Mouse (Mus musculus) gastrocnemius, postnatal 36 days (tissue): ENCODE data around the gene Ifnab. TPM values are rescaled to one million over a fixed set of nuclear protein-coding genes. Genes with fewer than 3 reads are reported as not detected.

Experiments
- DNase-seq, 2 experiments: peaks; one replicate each; pipeline ENCODE4 v3.0.0; 2022
- intact Hi-C: fragments of 180-260 bp; cut with DNase I; formaldehyde crosslinking; loops from one replicate; pipeline ENCODE4 v1.15.1; 2025
- long read RNA-seq, 2 experiments: library from polyadenylated mRNA; stranded (forward); transcript quantifications; one replicate each; pipeline ENCODE4 v2.0.0; 2021
- total RNA-seq, 2 experiments: library from RNA; stranded (reverse); gene quantifications; 2 replicates each; pipeline ENCODE4 v1.2.3; 2021

Gene Ifnab
- total RNA-seq: not detected
- long read RNA-seq, experiment 1: 0 reads
- long read RNA-seq, experiment 2: 0 reads

DNA sequence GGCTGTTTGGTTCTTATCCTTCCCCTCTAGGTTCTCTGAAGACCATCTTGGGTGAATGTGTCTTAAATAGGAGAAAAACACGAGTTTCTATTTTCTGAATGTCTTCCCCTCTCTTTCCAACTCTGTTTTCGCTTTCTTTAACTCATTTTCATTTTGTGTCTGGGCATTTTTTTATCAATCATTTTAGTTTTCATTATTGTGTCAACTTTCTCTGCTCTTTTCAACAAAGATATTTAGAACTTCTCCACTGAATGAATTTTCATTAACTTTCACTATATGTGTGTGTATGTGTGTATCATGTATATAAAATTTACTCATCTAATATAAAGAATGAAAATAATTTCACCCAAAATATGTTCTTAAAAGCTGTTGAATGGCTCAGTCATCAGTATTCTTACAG, at the start of gene Ifnab:
Gene Ifnab, minus strand, starts transcription at position 101 of the 400 bp plus-strand sequence.
- DNase-seq: no peak
- intact Hi-C loops: no loop called here

DNA sequence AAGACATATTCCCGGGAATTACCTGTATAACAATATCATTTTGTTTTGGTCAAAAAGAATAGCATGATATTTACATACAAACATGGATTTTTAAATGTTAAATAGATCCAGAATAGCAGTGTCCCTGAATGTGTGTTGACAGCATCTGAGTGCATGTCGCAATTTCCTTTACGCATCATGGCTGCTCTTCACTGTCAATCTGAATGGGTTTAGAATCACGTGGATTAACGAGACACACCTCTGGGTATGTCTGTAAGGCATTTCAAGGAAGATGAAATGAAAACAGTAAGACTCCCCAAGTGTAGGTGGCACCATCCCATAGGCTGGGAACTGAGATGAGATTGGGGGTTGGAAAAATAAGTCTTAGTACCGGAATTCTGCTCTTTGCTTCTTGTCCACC, 47.9 kb upstream of the Ifnab start:
- DNase-seq: no peak
- intact Hi-C loops: no loop called here

DNA sequence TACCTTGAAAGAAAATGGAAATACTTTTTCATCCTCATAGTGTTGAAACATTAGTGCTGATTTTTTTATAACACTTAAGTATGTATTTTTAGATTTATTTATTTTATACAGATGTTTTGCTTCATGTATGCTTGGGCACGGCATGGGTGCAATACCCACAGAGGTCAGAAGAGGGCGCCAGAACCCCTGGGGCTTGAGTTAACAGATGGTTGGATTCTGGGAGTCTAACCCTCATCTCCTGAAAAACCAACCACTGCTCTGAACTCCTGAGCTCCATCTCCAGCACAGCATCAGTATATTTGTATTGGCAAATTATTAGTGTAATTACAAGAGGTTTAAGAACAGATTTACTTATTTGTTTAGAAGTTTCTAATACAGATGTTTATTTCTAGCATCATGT, 47.3 kb upstream of the Ifnab start:
- peak; percentile 66 to 67 for DNase-seq
- intact Hi-C loops: no loop called here

DNA sequence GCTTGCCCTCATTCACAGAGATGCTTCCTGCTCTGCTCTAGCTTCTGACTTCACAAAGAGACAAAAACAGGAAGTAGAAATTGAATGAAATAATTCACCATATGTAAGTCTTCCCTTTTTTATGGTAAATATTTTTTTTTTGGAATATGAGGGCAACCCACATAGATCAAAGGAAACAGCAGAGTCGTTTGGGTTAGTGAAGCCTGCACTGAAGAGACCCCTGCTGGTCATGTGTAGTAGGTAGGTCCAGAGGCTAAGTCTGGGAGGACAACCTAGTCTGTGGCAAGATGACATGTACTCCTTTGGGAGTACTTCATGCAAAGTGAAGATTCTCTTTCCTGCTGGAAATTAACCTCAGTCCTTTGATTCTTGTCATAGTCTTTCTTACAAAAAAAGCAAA, 36.2 kb upstream of the Ifnab start:
- intact Hi-C loops: loop anchor here (1.0 kb wide), 1 partner anchor 30 kb away; no protein-coding TSS in a partner anchor
- DNase-seq: no peak

DNA sequence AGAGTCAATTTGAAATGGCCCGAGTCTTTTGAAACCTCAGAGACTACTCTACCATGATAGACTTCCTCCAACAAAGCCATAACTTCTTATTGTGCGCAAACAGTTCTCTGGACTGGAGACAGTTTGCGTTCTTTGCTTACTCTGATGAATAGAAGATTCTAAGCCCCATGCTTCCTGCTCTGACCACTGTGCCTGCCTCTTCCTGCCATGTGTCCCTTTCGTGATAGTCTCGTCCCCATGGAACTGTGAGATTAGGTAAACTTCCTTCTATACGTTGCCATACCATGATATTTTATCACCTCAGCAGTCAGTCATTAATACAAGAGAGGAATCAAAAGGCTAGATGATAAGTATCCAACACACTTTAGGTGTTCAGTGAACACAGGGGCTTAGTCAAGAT, 35.6 kb upstream of the Ifnab start:
- intact Hi-C loops: loop anchor here (1.0 kb wide), 1 partner anchor 29 kb away; no protein-coding TSS in a partner anchor
- DNase-seq: no peak

DNA sequence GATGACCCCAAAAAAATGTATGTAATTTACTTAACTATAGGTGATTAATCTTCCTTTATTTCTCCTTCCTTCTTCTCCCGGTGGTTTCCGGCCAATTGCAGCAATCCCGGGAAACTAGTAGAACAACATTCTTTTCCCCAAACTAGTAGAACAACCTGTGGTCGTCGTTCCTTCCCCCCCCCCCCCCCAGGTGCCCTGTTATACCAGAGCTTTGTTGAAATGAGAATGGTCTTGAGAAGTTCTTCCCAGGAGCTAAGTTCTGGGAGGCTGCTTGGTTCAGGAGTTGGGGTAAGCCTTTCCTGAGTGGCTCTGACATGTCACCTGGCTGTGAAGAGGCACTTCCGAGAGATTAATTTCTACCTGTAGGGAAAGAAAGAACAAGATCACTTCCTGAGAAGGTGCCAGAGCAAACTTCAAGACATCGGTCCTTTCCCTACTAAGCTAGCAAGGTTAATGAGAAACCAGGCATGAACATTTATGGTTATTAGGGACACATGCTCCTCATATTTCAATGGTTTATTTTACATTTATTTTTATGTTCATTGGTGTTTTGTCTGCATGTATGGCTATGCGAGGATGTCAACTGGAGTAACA, 32.4 kb upstream of the Ifnab start:
- no peak for DNase-seq
- intact Hi-C loops: no loop called here

DNA sequence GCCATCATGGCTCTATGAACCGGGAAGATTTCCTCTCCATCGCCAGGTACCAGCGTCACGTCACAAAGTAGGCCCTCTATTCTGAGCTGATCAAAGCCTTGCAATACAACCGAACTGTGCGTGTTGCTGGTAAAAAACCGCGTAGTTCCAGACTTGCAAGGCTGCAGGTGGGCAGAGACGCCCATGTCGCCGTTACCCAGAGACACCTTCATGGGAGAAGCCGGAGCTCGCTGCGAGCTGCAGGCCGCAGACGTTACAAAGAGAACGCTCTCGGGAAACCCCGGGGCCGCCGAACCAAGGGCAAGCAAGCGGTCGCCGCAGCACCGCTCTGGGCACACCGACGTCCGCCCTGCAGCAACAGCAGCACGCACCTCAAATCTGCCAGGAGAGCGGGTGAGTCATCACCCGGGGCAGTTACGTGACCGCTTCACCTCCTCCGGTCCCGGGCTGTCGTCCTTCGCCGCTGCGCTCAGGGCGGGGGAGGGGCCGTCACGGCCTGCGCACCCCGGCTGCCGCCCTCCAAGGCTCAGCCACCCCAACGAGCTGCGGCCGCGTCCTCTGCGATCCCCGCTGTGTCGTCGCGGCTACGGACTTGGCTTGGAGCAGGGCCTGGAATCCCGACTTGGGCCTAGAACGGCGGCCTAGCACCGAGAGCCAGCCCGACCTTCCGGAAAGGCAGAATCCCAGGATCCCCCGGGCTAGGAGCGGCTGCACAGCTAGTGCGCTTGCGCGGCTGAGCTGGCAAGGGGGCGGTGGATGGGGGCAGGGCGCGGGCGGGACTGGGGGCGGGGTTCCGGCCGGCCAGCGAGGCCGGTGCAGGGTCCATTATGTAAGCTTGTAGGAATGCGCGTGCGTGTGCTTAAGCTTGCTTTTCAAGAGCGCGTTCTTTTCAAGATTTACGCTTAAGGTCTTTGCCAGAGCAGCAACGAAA, 30.9 kb upstream of the Ifnab start, which contains the start of the genes Gm26566 and Klhl9:
Gene Gm26566, plus strand, starts transcription at position 15 of the 931 bp plus-strand sequence.
Gene Klhl9, minus strand, starts transcription at position 675 of the 931 bp plus-strand sequence.
- peak; percentile 90 to 92 for DNase-seq
- intact Hi-C loops: no loop called here

DNA sequence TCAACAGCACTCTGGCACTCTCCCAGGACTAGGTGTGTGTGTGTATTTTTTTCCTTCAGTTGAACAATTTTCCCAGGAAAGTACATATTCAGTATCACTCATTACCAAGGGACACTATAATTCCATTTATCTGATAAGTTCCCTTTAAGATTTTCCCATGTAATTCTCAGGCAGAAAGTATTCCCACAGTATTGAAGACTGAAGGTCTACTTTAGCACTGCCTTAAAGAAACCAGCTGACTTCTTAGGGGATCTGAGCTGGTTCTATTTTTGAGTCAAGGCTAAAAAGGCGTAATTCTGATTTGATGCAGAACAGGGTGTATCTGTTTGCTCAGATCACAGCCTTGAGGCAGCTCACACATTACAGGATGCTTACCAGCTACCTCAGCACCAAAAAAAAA, 27.6 kb upstream of the Ifnab start:
- intact Hi-C loops: no loop called here
- no peak for DNase-seq

DNA sequence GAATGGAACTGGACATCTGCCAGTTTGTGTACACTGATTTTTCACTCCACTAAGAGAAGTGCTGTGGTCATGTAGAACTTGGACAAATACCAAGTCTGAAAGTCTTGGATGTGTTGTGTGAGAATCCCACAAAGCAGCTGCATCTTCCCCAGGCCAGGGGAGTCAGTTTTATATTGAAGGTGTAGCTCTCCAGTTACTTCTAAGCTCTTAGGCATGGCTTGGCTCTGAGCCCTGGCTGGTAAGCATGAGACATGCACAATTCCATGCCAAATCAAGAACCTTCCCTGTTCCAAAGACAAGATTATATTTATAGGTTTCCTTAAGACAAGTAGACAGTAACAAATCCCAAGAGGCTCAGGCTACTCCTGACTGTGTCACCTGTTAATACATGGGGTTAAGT, 23.9 kb upstream of the Ifnab start:
- peak; percentile 31 to 62 for DNase-seq
- intact Hi-C loops: no loop called here

DNA sequence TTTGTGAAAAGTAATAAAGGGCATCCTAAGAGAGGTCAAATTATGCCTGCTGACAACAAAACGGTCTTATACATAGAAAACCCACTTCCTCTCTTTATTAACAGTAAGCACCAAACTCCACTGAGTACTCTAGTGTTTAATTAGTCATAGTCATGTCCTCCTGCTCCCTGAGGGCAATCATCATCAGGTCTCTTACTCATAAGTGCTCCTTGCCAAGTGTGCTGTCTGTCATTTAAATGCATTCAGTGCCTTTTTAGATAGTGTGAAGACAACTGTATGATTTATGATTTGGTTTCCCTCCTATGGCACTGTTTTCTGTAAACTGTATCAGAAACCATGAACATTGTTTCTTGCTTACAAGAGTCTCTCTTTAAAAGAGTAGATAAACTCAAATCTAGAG, 23.1 kb upstream of the Ifnab start:
- intact Hi-C loops: no loop called here
- no peak for DNase-seq

DNA sequence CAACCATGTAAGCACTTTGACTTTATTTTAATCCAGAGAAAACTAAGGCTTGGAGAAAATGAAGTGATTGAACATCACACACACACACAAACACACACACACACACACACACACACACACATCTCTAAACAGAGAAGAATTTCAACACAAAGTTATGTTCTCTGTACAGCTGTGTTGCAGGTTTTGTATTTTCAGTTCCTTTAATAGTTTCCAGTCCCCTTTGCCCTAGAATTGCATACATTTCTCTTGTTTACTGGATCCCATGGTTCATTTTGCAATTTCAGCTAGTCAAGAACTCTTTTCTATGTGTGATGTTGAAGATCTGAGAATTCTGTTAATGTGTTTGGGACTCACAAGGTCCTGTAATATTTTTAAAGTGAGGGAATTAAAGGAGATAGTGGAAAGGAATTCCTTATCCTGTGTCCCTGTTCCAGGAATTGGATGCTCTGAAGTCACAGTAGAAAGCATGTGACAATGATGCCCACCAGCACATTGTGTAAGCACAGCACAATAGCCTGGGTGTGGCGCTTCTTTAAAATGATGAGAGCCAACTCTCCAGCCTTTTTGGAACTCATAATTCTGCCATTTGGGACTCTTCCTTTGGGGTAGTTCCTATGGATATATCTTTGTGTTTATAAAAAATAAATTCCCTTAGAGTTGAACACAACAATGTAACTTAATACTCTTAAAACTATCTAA, 16.1 kb upstream of the Ifnab start:
- DNase-seq: no peak

DNA sequence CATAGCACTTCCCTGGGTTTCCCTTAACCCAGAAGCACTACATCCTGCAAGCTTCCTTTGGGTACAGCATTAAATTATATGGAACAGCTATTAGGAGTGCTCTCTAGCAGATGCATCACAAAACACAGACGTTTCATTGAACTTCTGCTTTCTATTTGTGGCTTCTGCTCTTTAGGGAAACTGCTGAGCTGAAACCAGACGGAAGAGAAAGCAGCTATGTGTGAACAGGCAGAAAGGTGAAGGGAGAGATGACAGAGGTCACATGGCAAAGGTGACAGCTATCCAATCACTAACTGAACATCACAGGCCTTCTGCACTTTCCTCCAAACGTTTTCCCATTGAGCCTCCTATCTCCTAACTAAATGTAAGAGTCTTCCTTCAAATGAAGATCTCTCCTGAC, 14.8 kb upstream of the Ifnab start:
- DNase-seq: no peak
- intact Hi-C loops: no loop called here

More for the DNA sequence above, 16.1 kb upstream of the Ifnab start:
- intact Hi-C loops: no loop called here

DNA sequence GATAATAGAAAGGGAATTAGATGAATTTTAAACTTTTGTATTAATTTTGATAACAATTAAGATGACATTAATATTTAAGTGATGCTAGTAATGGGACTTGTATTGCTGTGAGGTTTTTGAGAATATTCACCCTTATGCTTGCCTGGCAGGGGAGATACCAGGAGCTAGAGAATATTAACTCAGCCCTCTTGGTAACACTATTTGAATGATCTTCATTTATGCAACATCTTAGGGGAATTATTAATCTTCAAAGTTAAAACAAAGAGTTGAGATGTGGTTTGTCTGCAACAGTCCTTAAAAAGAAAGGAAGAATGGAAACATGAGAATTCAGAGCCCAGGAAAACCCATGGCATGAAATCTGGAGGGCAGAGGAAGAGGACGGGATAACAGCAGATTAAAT, 8.1 kb upstream of the Ifnab start:
- DNase-seq: no peak
- intact Hi-C loops: no loop called here

DNA sequence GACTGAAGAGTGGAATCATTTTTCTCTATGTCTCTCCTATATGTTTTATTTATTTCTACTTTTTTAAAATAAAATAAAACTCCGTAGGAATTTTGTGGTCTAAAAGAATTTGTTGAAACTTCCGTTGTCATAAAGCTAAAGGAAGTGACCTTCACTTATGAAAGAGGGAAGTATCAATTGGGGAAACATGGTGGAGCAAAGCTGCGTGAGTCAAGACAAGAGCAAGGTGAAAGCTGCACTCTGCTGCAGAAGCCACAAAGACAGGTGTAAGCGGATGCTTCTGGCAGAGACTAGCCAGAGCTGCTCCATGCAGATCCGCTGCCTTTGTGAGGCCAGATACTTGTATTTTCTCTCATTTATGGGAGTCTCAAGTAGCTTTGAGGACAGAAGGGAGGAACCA, 7.6 kb upstream of the Ifnab start:
- no peak for DNase-seq
- intact Hi-C loops: no loop called here

DNA sequence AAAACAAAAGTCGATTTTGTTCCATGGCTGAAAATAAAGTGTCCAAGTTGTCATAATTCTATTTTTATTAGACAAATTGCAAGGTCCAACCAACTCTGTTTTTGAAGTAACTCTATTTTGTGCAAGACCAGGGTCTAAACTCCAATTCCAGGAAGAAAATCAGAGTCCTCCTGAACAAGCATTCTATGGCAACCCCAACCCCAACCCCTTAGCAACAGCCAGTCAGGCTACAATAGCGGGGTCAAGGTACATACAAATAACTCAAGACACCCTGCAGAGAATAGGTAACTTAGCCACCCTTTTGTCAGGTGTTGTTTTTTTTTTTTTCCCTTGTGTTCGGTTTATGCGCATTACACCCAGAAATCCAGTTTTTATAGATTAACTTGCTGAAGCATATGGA, 6.6 kb upstream of the Ifnab start:
- DNase-seq: no peak
- intact Hi-C loops: loop anchor here (1.0 kb wide), 1 partner anchor 30 kb away; no protein-coding TSS in a partner anchor

DNA sequence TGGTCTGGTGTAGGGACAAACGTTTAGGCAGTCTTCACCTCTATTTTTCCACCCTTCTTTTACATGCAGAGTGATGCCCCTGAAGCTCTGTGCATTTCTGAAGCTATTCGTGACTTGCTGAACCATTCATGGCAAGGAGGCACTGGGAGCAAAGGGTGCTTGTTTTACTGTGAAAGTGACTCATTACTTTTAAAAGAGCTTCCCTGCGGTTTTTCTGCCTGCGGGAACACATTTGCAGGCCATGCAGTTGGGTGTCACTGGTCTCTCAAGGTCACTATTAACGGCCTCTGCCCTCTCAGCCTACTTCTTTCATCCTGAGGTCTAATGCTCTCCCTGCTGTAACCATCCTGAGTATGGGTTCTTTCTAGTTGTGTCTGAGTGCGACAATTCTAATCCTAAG, 5.9 kb upstream of the Ifnab start:
- DNase-seq: no peak
- intact Hi-C loops: loop anchor here (1.0 kb wide), 1 partner anchor 30 kb away; no protein-coding TSS in a partner anchor

DNA sequence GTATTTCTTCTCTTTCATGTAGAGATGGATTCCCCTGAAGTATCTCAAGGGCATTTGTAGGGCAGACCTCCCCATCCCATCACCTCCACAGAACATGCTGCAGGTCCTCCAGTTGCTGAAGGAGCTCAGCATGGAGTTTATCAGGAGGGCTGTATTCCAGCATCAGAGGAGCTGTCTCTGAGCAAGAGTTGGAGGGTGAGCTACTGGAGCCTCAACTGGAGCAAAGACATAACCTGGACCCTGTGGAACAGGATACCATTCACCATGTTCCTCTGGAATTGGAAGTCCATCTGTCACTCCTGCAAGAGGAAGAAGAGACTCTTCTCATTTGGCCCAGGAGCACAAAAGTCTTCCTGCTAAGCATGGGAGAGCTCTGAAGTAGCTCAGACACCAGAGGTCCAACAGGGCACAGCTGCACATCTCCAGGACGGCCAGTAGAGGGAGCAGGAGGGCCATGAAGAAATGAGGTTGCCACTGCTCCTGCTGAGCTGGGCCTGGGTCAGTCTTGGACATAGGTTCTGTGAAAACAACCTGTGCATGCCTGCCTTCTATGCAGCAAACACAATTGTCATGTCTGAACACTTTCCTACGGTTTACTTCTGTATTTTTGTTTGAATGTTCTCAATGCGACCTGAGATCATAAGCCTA, 5.2 kb upstream of the Ifnab start:
- intact Hi-C loops: no loop called here

DNA sequence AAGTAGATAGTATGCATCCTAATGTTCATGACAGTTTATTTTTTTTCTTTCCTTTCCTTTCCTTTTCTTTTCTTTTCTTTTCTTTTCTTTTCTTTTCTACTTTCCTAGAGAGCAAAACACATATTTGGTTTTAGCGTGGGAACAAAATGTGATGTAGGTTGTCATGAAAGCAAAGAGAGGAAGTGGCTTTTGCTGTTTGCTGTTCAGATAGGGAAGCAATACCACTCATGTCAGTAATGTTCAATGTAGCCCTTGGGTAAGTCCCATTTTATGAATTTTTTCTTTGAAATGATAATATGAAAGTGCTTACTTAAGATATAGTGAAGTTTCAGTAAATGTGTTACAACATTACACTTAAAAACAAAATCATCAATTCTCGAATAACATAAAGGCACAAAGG, 2.2 kb upstream of the Ifnab start:
- no peak for DNase-seq
- intact Hi-C loops: no loop called here

More for the DNA sequence above, 5.2 kb upstream of the Ifnab start:
- DNase-seq: peak; percentile 32 to 59

DNA sequence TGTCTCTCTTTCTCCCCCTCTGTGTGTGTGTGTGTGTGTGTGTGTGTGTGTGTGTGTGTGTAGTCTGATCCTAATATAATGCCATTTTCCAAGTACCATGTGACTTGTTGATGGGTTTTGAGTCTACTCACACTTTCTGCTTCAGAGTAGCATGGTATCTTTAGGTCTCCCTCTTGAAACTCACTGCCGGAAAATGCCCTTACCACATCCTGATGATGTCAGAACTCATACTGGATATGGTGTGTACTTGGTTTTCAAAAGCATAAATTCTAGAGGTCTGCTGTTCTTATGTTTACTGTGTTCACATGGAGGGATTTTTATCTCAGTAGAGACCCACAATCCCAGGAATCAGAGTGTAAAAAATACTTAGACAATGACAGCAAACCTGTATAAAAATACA, 1.4 kb upstream of the Ifnab start:
- DNase-seq: no peak
- intact Hi-C loops: no loop called here

DNA sequence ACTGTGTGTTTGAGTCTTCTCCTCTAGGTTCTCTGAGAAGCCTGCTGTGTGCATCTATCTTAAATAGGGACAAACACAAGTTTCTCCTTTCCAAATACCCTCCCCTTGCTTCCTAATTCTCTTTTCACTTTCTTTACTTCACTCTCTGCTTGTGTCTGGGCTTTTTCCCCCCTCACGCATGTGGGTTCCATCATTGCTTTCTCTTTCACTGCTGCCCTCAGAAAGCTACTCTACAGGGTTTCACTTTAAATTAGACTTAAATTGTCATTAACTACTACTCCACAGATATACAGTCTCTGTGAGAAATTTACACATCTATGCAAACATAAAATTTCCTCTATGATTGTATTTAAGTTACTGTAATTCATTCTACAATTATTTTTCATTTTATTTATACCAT, 7.3 kb downstream of the Ifnab start, which contains the start of gene Ifna2:
Gene Ifna2, minus strand, starts transcription at position 101 of the 400 bp plus-strand sequence.
- no peak for DNase-seq
- intact Hi-C loops: loop anchor here (2.0 kb wide), 1 partner anchor 135 kb away; the partner anchor contains the start of gene Ifna11
